Mouse (Mus musculus) forebrain, embryonic 14.5 days (tissue): Measurements from ENCODE around the gene Gpc3. TPM values are rescaled to one million over a fixed set of nuclear protein-coding genes. Genes with fewer than 3 reads are reported as not detected.
A peak's percentile ranks its signal among the peaks of the same experiment; 100 is the strongest.

Experiments used
- ATAC-seq: fragments of 200-750 bp; cut with Nextera tagmentation; 2 replicates; pipeline ENCODE4 v1.8.0; 2017; ENCODE audit warnings: mild to moderate bottlenecking, moderate library complexity
- DNase-seq: peaks from one replicate; pipeline ENCODE4 v3.0.0-alpha.2; 2015; ENCODE audit warnings: low spot score
- H3K27ac ChIP-seq: fragments of 300-500 bp; sonication (generic); 2 replicates; pipeline ENCODE4 v1.5.1; 2014; ENCODE audit warnings: low read depth, mild to moderate bottlenecking, control low read depth, low read length, moderate library complexity
- H3K27me3 ChIP-seq: fragments of 300-500 bp; sonication (generic); replicated peaks from 2 replicates; pipeline ENCODE4 v1.6.1; 2014; ENCODE audit warnings: low read length, control low read depth, mixed read lengths; ENCODE audit not compliant: control insufficient read depth, insufficient read depth
- H3K36me3 ChIP-seq: fragments of 300-500 bp; sonication (generic); 2 replicates; pipeline ENCODE4 v1.6.1; 2014; ENCODE audit warnings: low read length, control low read depth; ENCODE audit not compliant: control insufficient read depth, insufficient read depth
- H3K4me1 ChIP-seq: fragments of 300-500 bp; sonication (generic); 2 replicates; pipeline ENCODE4 v1.6.1; 2014; ENCODE audit warnings: antibody characterized with exemption, low read length, control low read depth; ENCODE audit not compliant: control insufficient read depth, insufficient read depth
- H3K4me2 ChIP-seq: fragments of 300-500 bp; sonication (generic); 2 replicates; pipeline ENCODE4 v1.6.1; 2014; ENCODE audit warnings: mild to moderate bottlenecking, control low read depth, low read length
- H3K4me3 ChIP-seq: fragments of 300-500 bp; sonication (generic); 2 replicates; pipeline ENCODE4 v1.5.1; 2014; ENCODE audit warnings: low read depth, low read length, control low read depth
- H3K9ac ChIP-seq: fragments of 300-500 bp; sonication (generic); 2 replicates; pipeline ENCODE4 v1.6.1; 2014; ENCODE audit warnings: mild to moderate bottlenecking, low read length, control low read depth, moderate library complexity
- H3K9me3 ChIP-seq: fragments of 300-500 bp; sonication (generic); replicated peaks from 2 replicates; pipeline ENCODE4 v1.6.1; 2016; ENCODE audit warnings: low read length, control low read depth, mixed read lengths; ENCODE audit not compliant: control insufficient read depth
- WGBS: fragments of 180-500 bp; shearing (Covaris S2); extraction: QIAGEN DNeasy Blood & Tissue Kit; methylation state at CpG from one replicate; pipeline ENCODE4 v1.1.7; 2014; 5-methylcytosine and 5-hydroxymethylcytosine counted together
- polyA plus RNA-seq: library from polyadenylated mRNA; unstranded; fragments of >200 nt; fragmentation: Nextera tagmentation; extraction: Ambion mirVana; gene quantifications from 2 replicates; pipeline ENCODE4 v1.2.1, GENCODE M21; 2014

Gpc3 gene
- polyA plus RNA-seq, 1 experiment from 2014 or later: 51.2 TPM

GRCm38 (mm10) chrX:52453445-52454182 is 160.1 kb downstream of the Gpc3 start:
- no peak overlapping the region for H3K27ac ChIP-seq
- no peaks in the 10 kb centered on the region for H3K9me3 ChIP-seq
- no peaks in the 10 kb centered on the region for H3K36me3 ChIP-seq
- WGBS: 32% methylated on average over 6 of the region's 6 CpGs
- DNase-seq (peak; percentile 88), ATAC-seq (peak; percentile 93)
- H3K27me3 ChIP-seq: no peaks in the 10 kb centered on the region
- H3K4me1 ChIP-seq: no peaks in the 10 kb centered on the region
- H3K4me2 ChIP-seq: no peak overlapping the region
- H3K4me3 ChIP-seq: no peak overlapping the region
- no peak overlapping the region for H3K9ac ChIP-seq

- 71% methylated on average over 2 of the region's 2 CpGs for WGBS
- H3K9ac ChIP-seq: no peak overlapping the region
- ATAC-seq (no peak), DNase-seq (no peak)
- H3K4me3 ChIP-seq: no peak overlapping the region
- H3K4me2 ChIP-seq: no peak overlapping the region
- H3K27ac ChIP-seq: no peak overlapping the region
- no peaks in the 10 kb centered on the region for H3K9me3 ChIP-seq
- no peaks in the 10 kb centered on the region for H3K36me3 ChIP-seq
- no peaks in the 10 kb centered on the region for H3K4me1 ChIP-seq
- no peaks in the 10 kb centered on the region; the same call in 1 of the 2 replicates for H3K27me3 ChIP-seq
Observed at GRCm38 (mm10) chrX:52449177-52449576, 164.6 kb downstream of the Gpc3 start.

- no peak overlapping the region for H3K27ac ChIP-seq
- H3K4me1 ChIP-seq: no peaks in the 10 kb centered on the region
- no peak overlapping the region for H3K4me3 ChIP-seq
- H3K9ac ChIP-seq: no peak overlapping the region
- no peaks in the 10 kb centered on the region; the same call in 1 of the 2 replicates for H3K27me3 ChIP-seq
- 47% methylated on average over 3 of the region's 3 CpGs for WGBS
- ATAC-seq (no peak), DNase-seq (no peak)
- no peaks in the 10 kb centered on the region for H3K9me3 ChIP-seq
- H3K4me2 ChIP-seq: no peak overlapping the region
- no peaks in the 10 kb centered on the region for H3K36me3 ChIP-seq
Observed at GRCm38 (mm10) chrX:52448496-52448895, 165.3 kb downstream of the Gpc3 start.

- Histone ChIP-seq H3K27me3 (no peaks in the 10 kb centered on the region; the same call in 1 of the 2 replicates), H3K9me3 (no peaks in the 10 kb centered on the region), H3K4me3 (no peak overlapping the region), H3K9ac (no peak overlapping the region), H3K4me1 (no peaks in the 10 kb centered on the region), H3K4me2 (no peak overlapping the region), H3K27ac (no peak overlapping the region), H3K36me3 (no peaks in the 10 kb centered on the region)
- ATAC-seq: no peak
- DNase-seq: no peak
- 66% methylated on average over 3 of the region's 3 CpGs for WGBS
Observed at GRCm38 (mm10) chrX:52446530-52446929, 167.2 kb downstream of the Gpc3 start.

- H3K4me1 ChIP-seq: no peaks in the 10 kb centered on the region
- H3K4me3 ChIP-seq: no peak overlapping the region
- H3K27ac ChIP-seq: no peak overlapping the region
- H3K9ac ChIP-seq: no peak overlapping the region
- DNase-seq: no peak
- H3K9me3 ChIP-seq: no peaks in the 10 kb centered on the region
- WGBS: 78% methylated on average over 2 of the region's 2 CpGs
- no peak overlapping the region for H3K4me2 ChIP-seq
- H3K27me3 ChIP-seq: no peaks in the 10 kb centered on the region; the same call in 1 of the 2 replicates
- ATAC-seq: no peak
- H3K36me3 ChIP-seq: no peaks in the 10 kb centered on the region
Observed at GRCm38 (mm10) chrX:52444977-52445376, 168.8 kb downstream of the Gpc3 start.

GRCm38 (mm10) chrX:52441798-52442197 is 172.0 kb downstream of the Gpc3 start:
- H3K27ac ChIP-seq: no peak overlapping the region
- H3K4me2 ChIP-seq: no peak overlapping the region
- WGBS: 58% methylated on average over 3 of the region's 3 CpGs
- no peaks in the 10 kb centered on the region for H3K9me3 ChIP-seq
- no peaks in the 10 kb centered on the region for H3K27me3 ChIP-seq
- no peaks in the 10 kb centered on the region for H3K36me3 ChIP-seq
- H3K4me1 ChIP-seq: no peaks in the 10 kb centered on the region
- no peak overlapping the region for H3K4me3 ChIP-seq
- DNase-seq: no peak
- no peak for ATAC-seq
- no peak overlapping the region for H3K9ac ChIP-seq

GRCm38 (mm10) chrX:52439421-52439820 is 174.3 kb downstream of the Gpc3 start:
- no peak overlapping the region for H3K27ac ChIP-seq
- no peak overlapping the region for H3K4me3 ChIP-seq
- 0 out of 2 replicates have a peak, but pooled peaks have one; percentile 15 for ATAC-seq
- H3K9ac ChIP-seq: no peak overlapping the region
- H3K4me1 ChIP-seq: no peaks in the 10 kb centered on the region
- no peaks in the 10 kb centered on the region for H3K9me3 ChIP-seq
- 36% methylated on average over 5 of the region's 5 CpGs for WGBS
- no peak overlapping the region for H3K4me2 ChIP-seq
- peak; percentile 71 for DNase-seq
- H3K36me3 ChIP-seq: no peaks in the 10 kb centered on the region
- H3K27me3 ChIP-seq: no peaks in the 10 kb centered on the region

- ATAC-seq (no peak), DNase-seq (no peak)
- Histone ChIP-seq H3K36me3 (no peaks in the 10 kb centered on the region), H3K9ac (no peak overlapping the region), H3K4me1 (no peaks in the 10 kb centered on the region), H3K9me3 (no peaks in the 10 kb centered on the region), H3K27me3 (no peaks in the 10 kb centered on the region), H3K4me3 (no peak overlapping the region), H3K27ac (no peak overlapping the region), H3K4me2 (no peak overlapping the region)
- WGBS: 86% methylated on average over 5 of the region's 5 CpGs
Observed at GRCm38 (mm10) chrX:52425605-52426004, 188.1 kb downstream of the Gpc3 start.

- no peaks in the 10 kb centered on the region for H3K36me3 ChIP-seq
- no peak overlapping the region for H3K27ac ChIP-seq
- 61% methylated on average over 3 of the region's 3 CpGs for WGBS
- H3K4me2 ChIP-seq: no peak overlapping the region
- DNase-seq (no peak), ATAC-seq (no peak)
- H3K4me1 ChIP-seq: no peaks in the 10 kb centered on the region
- H3K9me3 ChIP-seq: no peaks in the 10 kb centered on the region
- no peaks in the 10 kb centered on the region for H3K27me3 ChIP-seq
- no peak overlapping the region for H3K4me3 ChIP-seq
- H3K9ac ChIP-seq: no peak overlapping the region
Observed at GRCm38 (mm10) chrX:52419850-52420249, 193.9 kb downstream of the Gpc3 start.
